Mouse (Mus musculus) lung, postnatal 36 days (tissue): ENCODE results near the gene Baz1b.
A peak's percentile ranks its signal among the peaks of the same experiment; 100 is the strongest.

ENCODE experiments used
- DNase-seq: peaks from one replicate; pipeline ENCODE4 v3.0.0; 2022; ENCODE audit warnings: mixed read lengths

The Baz1b gene

DNA sequence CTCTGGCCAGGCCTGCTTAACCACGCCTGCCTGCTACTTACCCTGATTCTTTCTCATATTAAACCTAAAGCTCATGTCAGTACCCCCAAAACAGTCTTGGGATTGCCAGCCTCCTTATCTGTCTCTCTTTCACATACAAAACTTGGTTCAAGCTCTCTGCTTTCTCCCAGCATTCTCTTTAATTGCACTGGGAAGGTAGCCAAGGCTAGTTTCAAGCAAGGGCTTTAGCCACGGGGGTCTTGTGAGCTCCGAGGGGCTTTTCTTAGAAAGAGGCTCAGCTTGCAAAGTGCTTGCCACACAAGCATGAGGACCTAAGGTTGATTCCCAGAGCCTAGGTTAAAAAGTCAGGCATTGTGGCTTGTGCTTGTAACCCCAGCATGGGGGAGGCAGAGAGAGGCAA is 98.1 kb downstream of the Baz1b start:
- DNase-seq, result no peak

DNA sequence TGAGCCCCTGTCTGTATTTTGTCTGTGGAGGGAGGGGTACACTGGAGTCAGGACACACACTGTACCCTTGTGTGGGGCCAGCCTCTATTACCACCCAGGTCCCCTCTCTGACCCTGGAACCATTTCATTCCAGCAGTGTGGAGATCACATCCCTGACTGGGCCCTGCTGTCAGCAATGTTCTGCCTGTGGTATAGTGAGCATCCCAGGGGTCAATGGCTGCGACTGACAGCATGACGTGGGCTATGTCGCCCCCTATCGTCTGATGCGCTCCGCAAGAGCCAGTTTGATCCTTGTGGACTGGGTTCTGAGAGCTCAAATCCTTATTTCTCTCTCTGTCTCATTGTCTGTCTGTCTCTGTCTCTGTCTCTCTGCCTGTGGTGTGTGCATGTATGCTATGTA is 99.1 kb downstream of the Baz1b start:
- peak; percentile 77 for DNase-seq

DNA sequence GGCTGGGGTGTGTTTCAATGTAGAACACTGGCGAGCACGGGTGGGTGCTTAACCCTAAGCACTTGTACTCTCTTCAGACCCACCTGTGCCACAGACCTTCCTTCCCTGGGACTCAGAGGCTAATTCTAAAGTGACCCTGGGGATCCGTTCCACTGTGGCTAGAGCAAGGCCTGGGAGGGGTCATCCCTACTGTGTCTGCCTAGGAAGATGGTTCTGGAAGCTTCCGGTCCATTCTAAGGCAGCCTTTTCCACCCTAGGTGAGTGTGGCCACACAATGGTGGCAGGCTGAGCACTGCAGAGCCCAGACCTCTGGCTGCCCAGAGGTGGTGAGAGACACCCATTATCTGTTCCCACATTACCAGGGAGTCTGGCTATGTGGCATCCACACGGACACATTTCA is 99.9 kb downstream of the Baz1b start:
- no peak for DNase-seq

DNA sequence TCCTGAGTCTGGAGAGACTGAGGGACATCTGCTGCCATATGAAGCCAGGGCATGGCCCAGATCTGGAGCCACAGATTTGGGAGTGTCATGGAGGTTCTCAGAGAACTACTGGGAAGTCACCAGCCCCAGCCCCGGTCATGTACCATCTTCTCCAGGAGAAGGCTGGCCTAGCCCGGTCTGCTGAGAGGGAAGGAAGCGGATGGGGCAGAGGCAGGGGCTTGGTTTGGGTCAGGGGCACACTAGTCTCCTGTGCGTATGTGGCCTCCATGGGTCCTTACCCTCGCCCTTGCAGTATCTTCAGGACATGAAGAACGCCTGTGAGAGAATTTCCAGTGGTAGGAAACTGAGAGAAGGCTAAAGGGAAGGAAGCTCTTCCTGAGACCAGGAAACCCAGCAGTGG is 103.6 kb downstream of the Baz1b start:
- DNase-seq, result no peak

DNA sequence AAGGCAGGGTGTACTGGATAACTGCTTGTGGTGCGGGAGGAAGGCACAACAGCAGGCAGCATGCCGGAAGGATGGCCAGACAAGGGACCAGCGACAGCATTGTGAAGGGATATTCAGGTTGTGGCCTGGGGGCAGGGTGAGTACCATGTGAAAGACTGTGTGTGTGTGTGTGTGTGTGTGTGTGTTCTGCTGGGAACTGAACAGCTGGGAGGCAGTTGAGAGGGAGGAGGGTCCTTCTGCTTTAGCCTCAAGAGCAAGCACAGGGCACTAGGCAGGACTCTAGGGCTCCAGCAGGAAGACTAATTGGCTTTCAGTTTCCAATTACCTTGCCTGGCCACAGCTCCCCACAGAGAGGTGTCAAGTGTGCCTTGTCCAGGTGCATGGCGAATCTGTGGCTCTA is 104.1 kb downstream of the Baz1b start:
- DNase-seq, result no peak

DNA sequence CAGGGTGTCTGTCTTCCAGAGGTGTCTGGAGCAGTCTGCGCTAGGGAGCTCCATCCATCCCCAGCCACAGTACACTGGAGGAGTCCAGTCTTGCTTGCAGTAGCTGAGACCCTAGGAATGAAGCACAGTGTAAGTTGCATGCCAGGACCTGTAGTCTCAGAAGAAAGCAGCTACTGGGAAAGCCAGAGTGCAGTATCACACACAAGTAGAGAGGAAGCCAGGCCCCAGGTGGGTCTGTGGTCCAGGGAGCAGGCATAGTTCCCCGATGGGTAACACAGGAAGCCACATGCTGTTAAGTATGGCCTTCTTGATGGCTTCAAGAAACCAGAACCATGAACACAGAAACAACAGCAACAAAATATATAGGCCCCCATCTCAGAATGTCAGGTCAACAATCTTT is 104.9 kb downstream of the Baz1b start:
- no peak for DNase-seq
